Mouse (Mus musculus) brain, embryonic 14.5 days (tissue): ENCODE data around the gene Rtf2. TPM values are rescaled to one million over a fixed set of nuclear protein-coding genes. Genes with fewer than 3 reads are reported as not detected.

Experiments
- DNase-seq: peaks from one replicate; pipeline ENCODE4 v3.0.0-alpha.2; 2011; ENCODE audit warnings: low read depth
- CTCF ChIP-seq: fragments of 200-500 bp; IDR thresholded peaks from 2 replicates; pipeline ENCODE4 v1.5.1; 2012; ENCODE audit warnings: inconsistent platforms, mild to moderate bottlenecking, moderate library complexity, borderline replicate concordance; ENCODE audit not compliant: insufficient read depth, insufficient read length; ENCODE audit errors: extremely low read depth
- POLR2A ChIP-seq: fragments of 200-500 bp; IDR thresholded peaks from 2 replicates; pipeline ENCODE4 v1.6.1; 2012; ENCODE audit warnings: mild to moderate bottlenecking, inconsistent platforms, borderline replicate concordance; ENCODE audit not compliant: poor library complexity, insufficient read depth, insufficient read length, severe bottlenecking; ENCODE audit errors: extremely low read depth
- polyA plus RNA-seq: library from polyadenylated mRNA; depleted of rRNA; stranded (reverse); fragments of >200 nt; gene quantifications from 2 replicates; pipeline ENCODE4 v1.2.3, GENCODE M21; 2012; rRNA removed

The Rtf2 gene
- polyA plus RNA-seq, 1 experiment = 66.5 TPM

- no peak for TF ChIP-seq CTCF
- no peak for TF ChIP-seq POLR2A
- no peak for DNase-seq
Observed at GRCm38 (mm10) chr2:172506121-172506520, 65.8 kb downstream of the Rtf2 start.

DNA sequence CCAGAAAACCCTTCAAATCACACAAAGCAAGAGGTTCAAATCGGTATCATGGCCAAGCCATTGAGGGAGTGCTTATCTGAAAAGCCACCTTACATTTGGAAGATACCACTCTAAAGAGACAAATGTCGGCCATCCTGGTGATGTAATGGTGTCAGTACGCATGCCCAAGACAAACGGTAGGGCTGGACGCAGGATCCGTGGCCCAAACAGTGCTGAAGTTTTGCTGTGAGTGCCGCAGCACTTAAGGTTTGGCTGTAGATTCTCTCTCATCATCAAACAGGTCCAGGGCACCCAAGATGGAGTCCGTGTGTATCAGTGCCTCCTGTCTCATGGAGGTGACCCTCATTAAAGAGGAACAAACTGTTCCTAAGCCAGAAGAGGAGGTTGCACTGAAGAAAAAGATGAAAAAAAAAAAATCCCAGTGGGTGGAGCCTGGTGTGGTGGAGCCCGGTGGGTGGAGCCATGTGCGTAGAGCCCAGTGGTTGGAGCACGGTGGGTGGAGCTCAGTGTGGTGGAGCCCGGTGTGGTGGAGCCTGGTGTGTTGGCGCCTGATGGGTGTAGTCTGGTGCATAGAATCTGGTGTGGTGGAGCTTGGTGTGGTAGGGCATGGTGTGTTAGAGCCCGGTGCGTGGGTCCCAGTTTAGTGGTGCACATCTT is 69.8 kb downstream of the Rtf2 start:
- TF ChIP-seq POLR2A (no peak), CTCF (no peak)
- DNase-seq = no peak

GRCm38 (mm10) chr2:172510899-172511298 is 70.5 kb downstream of the Rtf2 start:
- no peak for DNase-seq
- no peak for TF ChIP-seq POLR2A
- TF ChIP-seq CTCF = no peak

DNA sequence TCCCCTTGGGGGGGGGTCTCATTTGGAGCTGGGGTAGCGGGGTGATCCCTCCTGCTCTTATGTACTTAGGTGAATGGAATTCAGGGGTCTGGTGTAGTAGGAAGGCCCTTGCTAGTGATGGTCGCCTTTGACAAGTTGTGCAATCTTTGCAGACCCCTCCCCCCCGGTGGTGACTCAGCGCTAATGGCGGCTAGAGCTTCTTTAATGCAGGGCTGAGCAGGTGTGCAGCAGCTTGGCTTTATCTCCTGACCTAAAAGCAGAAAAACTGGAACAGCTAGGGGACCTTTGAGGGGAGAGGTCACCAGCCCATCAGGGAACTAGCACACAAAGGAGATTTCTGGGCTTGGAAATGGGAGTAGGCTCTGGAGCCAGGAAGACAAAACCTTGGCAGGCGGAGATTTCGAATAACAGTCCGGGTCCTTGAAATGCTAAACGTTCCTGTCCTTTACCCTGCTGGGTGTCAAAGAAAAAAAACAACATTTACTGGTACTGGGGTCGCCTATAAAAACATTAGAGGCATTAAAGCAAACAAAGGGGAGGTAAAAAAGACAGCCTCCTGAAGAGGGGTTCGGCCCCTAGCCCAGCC is 76.1 kb downstream of the Rtf2 start:
- no peak for DNase-seq
- no peak for TF ChIP-seq POLR2A
- TF ChIP-seq CTCF = no peak

Other genes starting within 250 kb of the Rtf2 start
- gene Mc3r, start 192.1 kb upstream of the Rtf2 start, polyA plus RNA-seq = 0.29 and 0.39 TPM in 2 replicates
- gene Fam210b, start 95.0 kb upstream of the Rtf2 start, polyA plus RNA-seq = 21.6 and 29.5 TPM in 2 replicates
- 20.4 and 31.9 TPM in 2 replicates for gene Aurka, start 70.0 kb upstream of the Rtf2 start, polyA plus RNA-seq
- 43.2 and 46.1 TPM in 2 replicates for gene Cstf1, start 69.9 kb upstream of the Rtf2 start, polyA plus RNA-seq
- gene Cass4, start 46.8 kb upstream of the Rtf2 start, polyA plus RNA-seq = 0.06 and 0.11 TPM in 2 replicates
- gene Gcnt7, start 18.0 kb downstream of the Rtf2 start, polyA plus RNA-seq = not detected in 2 replicates
- 0.37 and 0.57 TPM in 2 replicates for gene Fam209, start 32.0 kb downstream of the Rtf2 start, polyA plus RNA-seq
- 5.2 and 15.7 TPM in 2 replicates for gene Tfap2c, start 109.0 kb downstream of the Rtf2 start, polyA plus RNA-seq